Mouse (Mus musculus): ENCODE measurements at regions not wholly inside any gene's neighbourhood (a gene's known extent, or its start where the extent isn't known, plus 50 kb on each side); places are given as distances from the start of the nearest gene placed in this dataset.

GRCm38 (mm10) chr5:119213692-119214357 is 456.6 kb upstream of the Tbx3 start:
- no peaks in the 10 kb centered on the region for H3K36me3 ChIP-seq (ENCODE audit: control insufficient read depth)
- no peaks in the 10 kb centered on the region for H3K4me1 ChIP-seq (ENCODE audit: control insufficient read depth)
- peaks cover 53% of the 10 kb centered on the region for H3K9me3 ChIP-seq (ENCODE audit: control insufficient read depth, low read length)
- TF ChIP-seq GATA1 (IDR thresholded peaks at IDR 0.05; ENCODE audit: low read length): no peak
- no peak for TF ChIP-seq TAL1 (IDR thresholded peaks at IDR 0.05; ENCODE audit: low read length)
- H3K4me3 ChIP-seq (replicated peaks): no peak overlapping the region
- H3K27me3 ChIP-seq (ENCODE audit: control insufficient read depth): no peaks in the 10 kb centered on the region

GRCm38 (mm10) chr5:119214937-119215336 is 455.5 kb upstream of the Tbx3 start:
- Histone ChIP-seq H3K4me3 (replicated peaks) (no peak overlapping the region), H3K4me1 (ENCODE audit: control insufficient read depth) (no peaks in the 10 kb centered on the region), H3K9me3 (ENCODE audit: control insufficient read depth, low read length) (peaks cover 43% of the 10 kb centered on the region), H3K36me3 (ENCODE audit: control insufficient read depth) (no peaks in the 10 kb centered on the region), H3K27me3 (ENCODE audit: control insufficient read depth) (no peaks in the 10 kb centered on the region)
- no peak for TF ChIP-seq GATA1 (IDR thresholded peaks at IDR 0.05; ENCODE audit: low read length)
- no peak for TF ChIP-seq TAL1 (IDR thresholded peaks at IDR 0.05; ENCODE audit: low read length)

GRCm38 (mm10) chr5:119215364-119215763 is 455.1 kb upstream of the Tbx3 start:
- Histone ChIP-seq H3K36me3 (ENCODE audit: control insufficient read depth) (no peaks in the 10 kb centered on the region), H3K9me3 (ENCODE audit: control insufficient read depth, low read length) (peaks cover 39% of the 10 kb centered on the region), H3K4me1 (ENCODE audit: control insufficient read depth) (no peaks in the 10 kb centered on the region), H3K4me3 (replicated peaks) (no peak overlapping the region), H3K27me3 (ENCODE audit: control insufficient read depth) (no peaks in the 10 kb centered on the region)
- TF ChIP-seq TAL1 (IDR thresholded peaks at IDR 0.05; ENCODE audit: low read length) (no peak), GATA1 (IDR thresholded peaks at IDR 0.05; ENCODE audit: low read length) (no peak)

GRCm38 (mm10) chr5:119216146-119216545 is 454.3 kb upstream of the Tbx3 start:
- H3K27me3 ChIP-seq (ENCODE audit: control insufficient read depth): no peaks in the 10 kb centered on the region
- no peak overlapping the region for H3K4me3 ChIP-seq (replicated peaks)
- H3K4me1 ChIP-seq (ENCODE audit: control insufficient read depth): no peaks in the 10 kb centered on the region
- no peak for TF ChIP-seq GATA1 (IDR thresholded peaks at IDR 0.05; ENCODE audit: low read length)
- TF ChIP-seq TAL1 (IDR thresholded peaks at IDR 0.05; ENCODE audit: low read length): no peak
- H3K9me3 ChIP-seq (ENCODE audit: control insufficient read depth, low read length): peaks cover 33% of the 10 kb centered on the region
- H3K36me3 ChIP-seq (ENCODE audit: control insufficient read depth): no peaks in the 10 kb centered on the region

GRCm38 (mm10) chr5:119217077-119217476 is 453.4 kb upstream of the Tbx3 start:
- TF ChIP-seq TAL1 (IDR thresholded peaks at IDR 0.05; ENCODE audit: low read length) (no peak), GATA1 (IDR thresholded peaks at IDR 0.05; ENCODE audit: low read length) (no peak)
- peaks cover 26% of the 10 kb centered on the region for H3K9me3 ChIP-seq (ENCODE audit: control insufficient read depth, low read length)
- no peaks in the 10 kb centered on the region for H3K4me1 ChIP-seq (ENCODE audit: control insufficient read depth)
- H3K27me3 ChIP-seq (ENCODE audit: control insufficient read depth): no peaks in the 10 kb centered on the region
- H3K36me3 ChIP-seq (ENCODE audit: control insufficient read depth): no peaks in the 10 kb centered on the region
- H3K4me3 ChIP-seq (replicated peaks): no peak overlapping the region

GRCm38 (mm10) chr5:119228691-119229090 is 441.8 kb upstream of the Tbx3 start:
- H3K36me3 ChIP-seq (ENCODE audit: control insufficient read depth): no peaks in the 10 kb centered on the region
- H3K9me3 ChIP-seq (ENCODE audit: control insufficient read depth, low read length): peaks cover 7% of the 10 kb centered on the region; the same call in 1 of the 2 replicates
- no peak overlapping the region for H3K4me3 ChIP-seq (replicated peaks)
- TF ChIP-seq GATA1 (IDR thresholded peaks at IDR 0.05; ENCODE audit: low read length) (no peak), TAL1 (IDR thresholded peaks at IDR 0.05; ENCODE audit: low read length) (no peak)
- H3K27me3 ChIP-seq (ENCODE audit: control insufficient read depth): no peaks in the 10 kb centered on the region
- H3K4me1 ChIP-seq (ENCODE audit: control insufficient read depth): no peaks in the 10 kb centered on the region

GRCm38 (mm10) chr5:119232941-119233340 is 437.5 kb upstream of the Tbx3 start:
- no peaks in the 10 kb centered on the region for H3K27me3 ChIP-seq (ENCODE audit: control insufficient read depth)
- no peak overlapping the region for H3K4me3 ChIP-seq (replicated peaks)
- H3K9me3 ChIP-seq (ENCODE audit: control insufficient read depth, low read length): peaks cover 21% of the 10 kb centered on the region
- TF ChIP-seq TAL1 (IDR thresholded peaks at IDR 0.05; ENCODE audit: low read length) (no peak), GATA1 (IDR thresholded peaks at IDR 0.05; ENCODE audit: low read length) (no peak)
- H3K4me1 ChIP-seq (ENCODE audit: control insufficient read depth): no peaks in the 10 kb centered on the region
- H3K36me3 ChIP-seq (ENCODE audit: control insufficient read depth): no peaks in the 10 kb centered on the region

GRCm38 (mm10) chr5:119235884-119236283 is 434.6 kb upstream of the Tbx3 start:
- Histone ChIP-seq H3K4me1 (ENCODE audit: control insufficient read depth) (no peaks in the 10 kb centered on the region), H3K36me3 (ENCODE audit: control insufficient read depth) (no peaks in the 10 kb centered on the region), H3K4me3 (replicated peaks) (no peak overlapping the region), H3K27me3 (ENCODE audit: control insufficient read depth) (no peaks in the 10 kb centered on the region), H3K9me3 (ENCODE audit: control insufficient read depth, low read length) (peaks cover 36% of the 10 kb centered on the region)
- TF ChIP-seq TAL1 (IDR thresholded peaks at IDR 0.05; ENCODE audit: low read length) (no peak), GATA1 (IDR thresholded peaks at IDR 0.05; ENCODE audit: low read length) (no peak)

- peaks cover 12% of the 10 kb centered on the region for H3K9me3 ChIP-seq (ENCODE audit: control insufficient read depth, low read length)
- H3K36me3 ChIP-seq (ENCODE audit: control insufficient read depth): no peaks in the 10 kb centered on the region
- H3K27me3 ChIP-seq (ENCODE audit: control insufficient read depth): no peaks in the 10 kb centered on the region
- no peaks in the 10 kb centered on the region for H3K4me1 ChIP-seq (ENCODE audit: control insufficient read depth)
- H3K4me3 ChIP-seq (replicated peaks): no peak overlapping the region
- TF ChIP-seq GATA1 (IDR thresholded peaks at IDR 0.05; ENCODE audit: low read length) (no peak), TAL1 (IDR thresholded peaks at IDR 0.05; ENCODE audit: low read length) (no peak)
Observed at GRCm38 (mm10) chr5:119246824-119247223, 423.6 kb upstream of the Tbx3 start.

- H3K36me3 ChIP-seq (ENCODE audit: control insufficient read depth): no peaks in the 10 kb centered on the region
- no peaks in the 10 kb centered on the region for H3K27me3 ChIP-seq (ENCODE audit: control insufficient read depth)
- H3K9me3 ChIP-seq (ENCODE audit: control insufficient read depth, low read length): peaks cover 9% of the 10 kb centered on the region
- TF ChIP-seq TAL1 (IDR thresholded peaks at IDR 0.05; ENCODE audit: low read length) (no peak), GATA1 (IDR thresholded peaks at IDR 0.05; ENCODE audit: low read length) (no peak)
- H3K4me1 ChIP-seq (ENCODE audit: control insufficient read depth): no peaks in the 10 kb centered on the region
- no peak overlapping the region for H3K4me3 ChIP-seq (replicated peaks)
Observed at GRCm38 (mm10) chr5:119248626-119249025, 421.8 kb upstream of the Tbx3 start.
